Mouse (Mus musculus): ENCODE results near the gene Cdh4. TPM values are rescaled to one million over a fixed set of nuclear protein-coding genes. Genes with fewer than 3 reads are reported as not detected.

Gene Cdh4
- polyA plus RNA-seq, 1 experiment from 2014 or later, result 3.2 TPM

- H3K27ac ChIP-seq (replicated peaks; ENCODE audit: low read depth, low read length), result no peak overlapping the region
- ATAC-seq (ENCODE audit: insufficient number of reproducible peaks, low FRiP score, low TSS enrichment, low read depth), result peak; percentile 45; the same call in 1 of the 2 replicates
Observed at GRCm38 (mm10) chr2:179687243-179687681, 245.0 kb downstream of the Cdh4 start.

GRCm38 (mm10) chr2:179688976-179689375, 246.7 kb downstream of the Cdh4 start:
- 89% methylated on average over 5 of the region's 5 CpGs for WGBS

More at GRCm38 (mm10) chr2:179687243-179687681, 245.0 kb downstream of the Cdh4 start:
- Histone ChIP-seq H3K4me3 (ENCODE audit: low read depth, low read length) (no peak overlapping the region), H3K4me2 (ENCODE audit: low read depth, severe bottlenecking) (no peak overlapping the region), H3K27me3 (ENCODE audit: control insufficient read depth, insufficient read depth, low read length) (no peaks in the 10 kb centered on the region), H3K9ac (ENCODE audit: low read length) (no peak overlapping the region), H3K4me1 (ENCODE audit: control insufficient read depth, insufficient read depth, low read length) (peaks cover 12% of the 10 kb centered on the region), H3K9me3 (ENCODE audit: control insufficient read depth, low read length) (no peaks in the 10 kb centered on the region), H3K36me3 (ENCODE audit: control insufficient read depth, insufficient read depth, low read length) (no peaks in the 10 kb centered on the region)
- DNase-seq (ENCODE audit: low spot score), result peak; percentile 70
- 8% methylated on average over 12 of the region's 12 CpGs for WGBS

GRCm38 (mm10) chr2:179689761-179690160, 247.5 kb downstream of the Cdh4 start:
- no peak for DNase-seq (ENCODE audit: low spot score)

More at GRCm38 (mm10) chr2:179688976-179689375, 246.7 kb downstream of the Cdh4 start:
- no peaks in the 10 kb centered on the region for H3K27me3 ChIP-seq (ENCODE audit: control insufficient read depth, insufficient read depth, low read length)
- peaks cover 12% of the 10 kb centered on the region for H3K4me1 ChIP-seq (ENCODE audit: control insufficient read depth, insufficient read depth, low read length)
- no peak overlapping the region for H3K9ac ChIP-seq (ENCODE audit: low read length)
- no peak overlapping the region for H3K4me3 ChIP-seq (ENCODE audit: low read depth, low read length)
- H3K4me2 ChIP-seq (ENCODE audit: low read depth, severe bottlenecking), result no peak overlapping the region
- no peaks in the 10 kb centered on the region for H3K9me3 ChIP-seq (ENCODE audit: control insufficient read depth, low read length)
- DNase-seq (ENCODE audit: low spot score), result no peak
- H3K36me3 ChIP-seq (ENCODE audit: control insufficient read depth, insufficient read depth, low read length), result no peaks in the 10 kb centered on the region
- no peak for ATAC-seq (ENCODE audit: insufficient number of reproducible peaks, low FRiP score, low TSS enrichment, low read depth)
- H3K27ac ChIP-seq (replicated peaks; ENCODE audit: low read depth, low read length), result no peak overlapping the region

GRCm38 (mm10) chr2:179690571-179690970, 248.3 kb downstream of the Cdh4 start:
- 79% methylated on average over 7 of the region's 7 CpGs for WGBS
- Histone ChIP-seq H3K27ac (replicated peaks; ENCODE audit: low read depth, low read length) (no peak overlapping the region), H3K27me3 (ENCODE audit: control insufficient read depth, insufficient read depth, low read length) (no peaks in the 10 kb centered on the region), H3K36me3 (ENCODE audit: control insufficient read depth, insufficient read depth, low read length) (no peaks in the 10 kb centered on the region), H3K4me2 (ENCODE audit: low read depth, severe bottlenecking) (no peak overlapping the region), H3K9ac (ENCODE audit: low read length) (no peak overlapping the region), H3K4me3 (ENCODE audit: low read depth, low read length) (no peak overlapping the region), H3K9me3 (ENCODE audit: control insufficient read depth, low read length) (no peaks in the 10 kb centered on the region), H3K4me1 (ENCODE audit: control insufficient read depth, insufficient read depth, low read length) (peaks cover 12% of the 10 kb centered on the region)
- no peak for DNase-seq (ENCODE audit: low spot score)
- ATAC-seq (ENCODE audit: insufficient number of reproducible peaks, low FRiP score, low TSS enrichment, low read depth), result no peak

More at GRCm38 (mm10) chr2:179689761-179690160, 247.5 kb downstream of the Cdh4 start:
- WGBS, result 61% methylated on average over 3 of the region's 3 CpGs
- Histone ChIP-seq H3K9me3 (ENCODE audit: control insufficient read depth, low read length) (no peaks in the 10 kb centered on the region), H3K4me1 (ENCODE audit: control insufficient read depth, insufficient read depth, low read length) (peaks cover 12% of the 10 kb centered on the region), H3K27me3 (ENCODE audit: control insufficient read depth, insufficient read depth, low read length) (no peaks in the 10 kb centered on the region), H3K4me3 (ENCODE audit: low read depth, low read length) (no peak overlapping the region), H3K36me3 (ENCODE audit: control insufficient read depth, insufficient read depth, low read length) (no peaks in the 10 kb centered on the region), H3K9ac (ENCODE audit: low read length) (no peak overlapping the region), H3K27ac (replicated peaks; ENCODE audit: low read depth, low read length) (no peak overlapping the region), H3K4me2 (ENCODE audit: low read depth, severe bottlenecking) (no peak overlapping the region)
- no peak for ATAC-seq (ENCODE audit: insufficient number of reproducible peaks, low FRiP score, low TSS enrichment, low read depth)

GRCm38 (mm10) chr2:179694936-179695335, 252.7 kb downstream of the Cdh4 start:
- DNase-seq (ENCODE audit: low spot score) (no peak), ATAC-seq (ENCODE audit: insufficient number of reproducible peaks, low FRiP score, low TSS enrichment, low read depth) (no peak)
- no peak overlapping the region for H3K27ac ChIP-seq (replicated peaks; ENCODE audit: low read depth, low read length)
- no peak overlapping the region for H3K9ac ChIP-seq (ENCODE audit: low read length)
- WGBS, result 74% methylated on average over 9 of the region's 9 CpGs
- peaks cover 5% of the 10 kb centered on the region for H3K4me1 ChIP-seq (ENCODE audit: control insufficient read depth, insufficient read depth, low read length)
- no peaks in the 10 kb centered on the region for H3K27me3 ChIP-seq (ENCODE audit: control insufficient read depth, insufficient read depth, low read length)
- H3K4me2 ChIP-seq (ENCODE audit: low read depth, severe bottlenecking), result no peak overlapping the region
- no peaks in the 10 kb centered on the region for H3K36me3 ChIP-seq (ENCODE audit: control insufficient read depth, insufficient read depth, low read length)
- no peaks in the 10 kb centered on the region for H3K9me3 ChIP-seq (ENCODE audit: control insufficient read depth, low read length)
- no peak overlapping the region for H3K4me3 ChIP-seq (ENCODE audit: low read depth, low read length)

- Histone ChIP-seq H3K4me1 (ENCODE audit: control insufficient read depth, insufficient read depth, low read length) (peaks cover 5% of the 10 kb centered on the region), H3K27ac (replicated peaks; ENCODE audit: low read depth, low read length) (no peak overlapping the region), H3K9me3 (ENCODE audit: control insufficient read depth, low read length) (no peaks in the 10 kb centered on the region), H3K36me3 (ENCODE audit: control insufficient read depth, insufficient read depth, low read length) (no peaks in the 10 kb centered on the region), H3K4me3 (ENCODE audit: low read depth, low read length) (no peak overlapping the region), H3K9ac (ENCODE audit: low read length) (no peak overlapping the region), H3K27me3 (ENCODE audit: control insufficient read depth, insufficient read depth, low read length) (no peaks in the 10 kb centered on the region), H3K4me2 (ENCODE audit: low read depth, severe bottlenecking) (no peak overlapping the region)
- WGBS, result 73% methylated on average over 8 of the region's 8 CpGs
- DNase-seq (ENCODE audit: low spot score) (no peak), ATAC-seq (ENCODE audit: insufficient number of reproducible peaks, low FRiP score, low TSS enrichment, low read depth) (no peak)
Observed at GRCm38 (mm10) chr2:179697601-179698000, 255.4 kb downstream of the Cdh4 start.

- Histone ChIP-seq H3K36me3 (ENCODE audit: control insufficient read depth, insufficient read depth, low read length) (no peaks in the 10 kb centered on the region), H3K27me3 (ENCODE audit: control insufficient read depth, insufficient read depth, low read length) (no peaks in the 10 kb centered on the region), H3K9me3 (ENCODE audit: control insufficient read depth, low read length) (no peaks in the 10 kb centered on the region), H3K4me3 (ENCODE audit: low read depth, low read length) (no peak overlapping the region), H3K9ac (ENCODE audit: low read length) (no peak overlapping the region), H3K27ac (replicated peaks; ENCODE audit: low read depth, low read length) (no peak overlapping the region), H3K4me2 (ENCODE audit: low read depth, severe bottlenecking) (no peak overlapping the region), H3K4me1 (ENCODE audit: control insufficient read depth, insufficient read depth, low read length) (peaks cover 5% of the 10 kb centered on the region)
- no peak for ATAC-seq (ENCODE audit: insufficient number of reproducible peaks, low FRiP score, low TSS enrichment, low read depth)
- peak; percentile 89 for DNase-seq (ENCODE audit: low spot score)
- 53% methylated on average over 12 of the region's 12 CpGs for WGBS
Observed at GRCm38 (mm10) chr2:179698196-179698985, 256.2 kb downstream of the Cdh4 start.

- no peak overlapping the region for H3K9ac ChIP-seq (ENCODE audit: low read length)
- WGBS, result 88% methylated on average over 11 of the region's 11 CpGs
- no peaks in the 10 kb centered on the region for H3K36me3 ChIP-seq (ENCODE audit: control insufficient read depth, insufficient read depth, low read length)
- H3K9me3 ChIP-seq (ENCODE audit: control insufficient read depth, low read length), result no peaks in the 10 kb centered on the region
- H3K4me3 ChIP-seq (ENCODE audit: low read depth, low read length), result no peak overlapping the region
- no peaks in the 10 kb centered on the region for H3K27me3 ChIP-seq (ENCODE audit: control insufficient read depth, insufficient read depth, low read length)
- H3K4me2 ChIP-seq (ENCODE audit: low read depth, severe bottlenecking), result no peak overlapping the region
- ATAC-seq (ENCODE audit: insufficient number of reproducible peaks, low FRiP score, low TSS enrichment, low read depth) (no peak), DNase-seq (ENCODE audit: low spot score) (no peak)
- H3K27ac ChIP-seq (replicated peaks; ENCODE audit: low read depth, low read length), result no peak overlapping the region
- H3K4me1 ChIP-seq (ENCODE audit: control insufficient read depth, insufficient read depth, low read length), result no peaks in the 10 kb centered on the region
Observed at GRCm38 (mm10) chr2:179705043-179705442, 262.8 kb downstream of the Cdh4 start.

Measured in limb, embryonic 11.5 days (tissue).